Mouse (Mus musculus): ENCODE measurements at regions not wholly inside any gene's neighbourhood (a gene's known extent, or its start where the extent isn't known, plus 50 kb on each side); places are given as distances from the start of the nearest gene placed in this dataset.

DNA sequence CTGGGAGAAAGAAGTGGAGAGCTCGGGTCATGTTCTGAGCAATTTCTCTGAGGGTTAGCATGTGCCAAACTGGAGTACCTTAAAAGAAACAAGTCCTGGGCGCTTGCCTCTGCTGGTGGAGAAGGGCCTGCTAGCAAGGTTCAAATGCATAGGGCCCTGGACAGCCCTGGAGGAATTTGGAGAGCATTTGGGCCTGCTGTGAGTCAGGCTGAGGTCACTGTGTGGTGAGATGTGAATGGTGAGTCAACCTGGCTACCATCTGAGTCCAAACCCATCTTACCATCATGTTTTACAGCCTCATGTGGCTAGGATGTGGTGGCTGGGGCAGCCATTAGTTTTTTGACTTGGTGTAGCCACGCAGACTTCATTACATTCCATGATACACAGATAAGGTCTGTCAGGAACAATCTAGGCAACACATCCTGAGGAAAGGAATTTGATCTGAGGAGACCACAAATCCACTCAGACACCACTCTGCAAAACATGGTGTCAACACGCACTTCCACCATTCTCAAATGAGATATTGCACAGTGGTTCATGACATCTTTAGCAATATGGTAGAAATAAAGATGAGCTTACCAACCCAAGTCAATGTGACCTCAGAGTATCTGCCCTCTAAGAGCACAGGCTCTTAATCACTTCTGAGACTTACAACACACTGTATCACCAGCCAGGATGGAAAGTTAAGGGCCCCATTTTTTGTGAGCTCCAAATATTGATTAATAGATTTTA, 83.1 kb downstream of the Thbs2 start:
- DNase-seq (ENCODE audit: low read depth, low spot score): peak; percentile 99

DNA sequence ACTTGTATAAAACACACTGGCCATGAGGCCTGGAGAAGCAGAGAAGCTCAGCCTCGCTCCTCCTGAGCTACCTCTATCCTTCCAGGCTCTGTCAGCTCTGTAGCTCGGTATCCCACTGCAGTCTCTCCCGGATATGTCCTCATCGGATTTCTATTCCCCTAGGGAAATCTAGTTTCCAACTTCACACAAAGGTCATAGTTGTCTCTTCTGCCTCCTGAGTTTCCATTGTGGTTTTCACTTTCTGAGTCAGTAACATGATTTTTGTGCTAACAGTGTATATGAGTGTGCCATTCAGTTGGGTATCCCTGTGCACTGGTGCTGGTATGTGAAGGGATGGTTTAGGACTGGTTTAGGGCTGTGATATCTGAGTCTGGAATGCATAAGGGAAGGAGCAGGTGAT, 85.2 kb downstream of the Thbs2 start:
- DNase-seq (ENCODE audit: low read depth, low spot score): peak; percentile 90

DNA sequence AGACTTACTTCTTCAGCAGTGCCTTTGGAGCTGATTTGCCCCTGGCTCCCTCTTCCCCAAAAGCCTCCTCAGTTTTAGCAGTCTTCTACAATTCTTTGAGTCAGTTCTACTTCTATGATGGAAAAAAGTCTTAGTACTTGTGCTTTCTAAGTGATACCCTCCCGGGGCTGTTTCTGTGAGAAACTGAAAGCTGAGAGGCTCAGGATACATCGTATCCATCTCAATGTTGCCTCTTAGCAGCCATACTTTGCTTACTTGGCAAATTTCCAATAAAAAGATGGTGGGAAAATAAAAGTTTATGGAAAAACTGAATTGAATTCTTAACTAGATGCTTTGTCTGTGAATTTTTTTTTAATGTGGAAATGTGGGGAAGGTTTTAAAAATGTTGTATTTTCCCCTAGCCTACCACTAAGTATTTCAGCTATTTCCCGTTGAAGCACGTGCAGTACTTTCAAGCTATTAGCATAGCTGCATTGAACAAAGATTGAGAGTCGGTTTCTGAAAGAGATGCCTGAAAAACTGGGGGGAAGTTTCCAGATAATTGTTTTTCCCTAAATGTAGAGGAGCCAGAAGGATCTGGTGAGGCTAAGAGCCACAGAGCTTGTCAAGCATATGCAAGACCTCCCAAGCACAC, 87.6 kb downstream of the Thbs2 start:
- no peak for DNase-seq (ENCODE audit: low read depth, low spot score)

DNA sequence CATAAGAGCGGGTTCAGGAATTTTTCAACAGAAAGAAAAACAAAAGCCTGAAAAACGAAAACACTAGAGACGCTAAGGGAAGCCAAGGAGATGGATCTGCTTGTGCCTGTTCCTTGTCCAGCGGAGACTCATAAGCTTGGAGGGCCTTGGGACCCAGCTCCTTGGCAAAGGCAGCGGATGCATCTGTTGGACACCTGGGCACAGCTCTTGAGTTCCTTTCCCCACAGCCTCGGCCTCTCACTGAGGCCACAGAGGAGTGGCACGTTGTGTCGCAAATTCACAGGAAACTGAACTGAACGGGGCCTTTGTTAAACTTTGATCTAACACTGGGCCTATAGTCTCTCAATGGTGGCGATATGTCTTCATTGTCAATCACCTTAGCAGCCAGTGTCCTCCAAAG, 94.4 kb downstream of the Thbs2 start:
- DNase-seq (ENCODE audit: low read depth, low spot score): no peak

DNA sequence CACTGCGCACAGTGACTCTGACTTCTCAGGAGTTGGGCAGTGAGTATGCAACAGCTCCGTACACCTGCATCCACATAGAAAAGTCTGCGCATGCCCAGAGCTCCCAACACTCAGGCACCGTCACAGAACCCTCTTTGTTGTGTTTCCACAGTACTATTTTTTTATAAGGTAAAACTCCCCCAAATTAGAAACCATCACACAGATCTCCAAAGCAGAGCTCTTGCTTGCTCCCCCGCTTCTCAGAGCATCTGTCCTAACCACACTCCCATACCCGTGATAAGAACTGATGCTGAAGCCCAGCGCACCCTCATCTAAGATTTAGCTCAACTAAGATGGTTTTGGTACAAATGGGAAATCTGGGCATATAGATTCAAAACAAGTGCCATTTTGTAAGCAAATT, 97.6 kb downstream of the Thbs2 start:
- DNase-seq (ENCODE audit: low read depth, low spot score): no peak

DNA sequence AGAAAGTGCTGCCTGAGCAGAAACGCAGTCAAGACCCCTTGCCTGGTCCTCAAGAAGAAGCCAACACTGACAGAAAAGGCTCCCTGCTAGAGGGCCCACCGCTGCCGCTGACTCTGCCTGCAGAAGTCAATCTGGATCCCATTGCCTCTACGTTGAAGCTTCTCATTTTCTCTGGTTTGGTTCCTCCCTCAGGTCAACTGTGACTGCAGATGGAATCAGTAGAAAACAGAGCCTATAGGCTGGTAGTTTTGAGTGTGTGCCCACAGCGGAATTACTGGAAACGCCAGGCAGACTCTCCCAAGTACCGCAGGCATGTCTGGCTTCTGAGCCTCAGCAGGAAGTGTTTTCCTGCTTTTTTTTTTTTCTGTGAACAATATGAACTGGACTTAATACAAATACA, 98.5 kb downstream of the Thbs2 start:
- DNase-seq (ENCODE audit: low read depth, low spot score): no peak

DNA sequence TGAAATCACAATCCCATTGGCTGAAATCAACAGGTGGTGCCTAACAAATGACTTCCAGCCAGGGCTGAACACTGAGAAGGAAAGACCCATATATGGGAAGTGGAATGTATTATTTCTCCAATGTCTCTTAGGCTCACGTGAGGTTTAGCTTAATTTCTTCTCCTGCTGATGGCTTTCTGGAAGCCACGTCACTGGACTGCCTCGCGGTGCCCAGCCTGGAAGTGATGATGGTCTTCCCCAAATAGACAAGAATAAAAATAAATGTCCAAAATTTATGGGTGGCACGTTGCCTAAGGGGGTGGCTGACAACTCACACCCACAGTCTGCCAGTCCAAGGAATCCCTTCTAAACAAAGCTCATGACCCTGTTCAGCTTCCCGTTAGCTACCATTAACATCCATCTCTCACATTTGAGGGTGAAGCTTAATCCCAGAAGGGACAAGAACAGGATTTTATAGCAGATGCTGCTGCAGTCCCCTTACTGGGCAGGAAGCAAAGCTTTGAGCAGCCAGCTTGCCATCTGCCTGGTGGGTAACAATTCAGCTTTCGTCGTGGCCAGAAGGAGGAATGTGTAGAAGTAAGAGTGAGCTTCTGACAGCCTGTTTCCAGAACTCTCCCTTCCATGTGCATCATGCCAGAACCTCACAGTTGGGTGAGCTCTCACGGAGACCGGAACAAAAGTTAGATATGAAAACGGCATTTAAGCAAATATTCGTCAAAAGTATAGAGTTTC, 105.8 kb downstream of the Thbs2 start:
- DNase-seq (ENCODE audit: low read depth, low spot score): no peak

DNA sequence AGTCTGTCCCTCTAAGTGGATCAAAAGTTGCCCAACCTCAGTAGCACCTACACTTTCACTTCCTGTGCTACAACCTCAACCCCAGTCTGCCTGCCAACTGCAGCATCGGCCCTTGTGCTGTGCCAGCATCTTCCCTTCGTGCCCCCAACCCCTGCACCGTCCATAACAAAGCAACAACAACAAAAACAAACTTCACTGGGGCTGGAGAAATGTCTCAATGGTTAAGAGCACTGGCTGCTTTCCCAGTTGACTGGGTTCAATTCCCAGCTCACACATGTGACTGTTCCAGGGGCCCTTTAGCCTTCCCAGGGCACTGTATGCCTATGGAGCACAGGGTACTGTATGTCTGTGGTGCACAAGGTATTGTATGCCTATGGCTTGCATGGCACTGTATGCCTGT, 114.4 kb downstream of the Thbs2 start:
- no peak for DNase-seq (ENCODE audit: low read depth, low spot score)

DNA sequence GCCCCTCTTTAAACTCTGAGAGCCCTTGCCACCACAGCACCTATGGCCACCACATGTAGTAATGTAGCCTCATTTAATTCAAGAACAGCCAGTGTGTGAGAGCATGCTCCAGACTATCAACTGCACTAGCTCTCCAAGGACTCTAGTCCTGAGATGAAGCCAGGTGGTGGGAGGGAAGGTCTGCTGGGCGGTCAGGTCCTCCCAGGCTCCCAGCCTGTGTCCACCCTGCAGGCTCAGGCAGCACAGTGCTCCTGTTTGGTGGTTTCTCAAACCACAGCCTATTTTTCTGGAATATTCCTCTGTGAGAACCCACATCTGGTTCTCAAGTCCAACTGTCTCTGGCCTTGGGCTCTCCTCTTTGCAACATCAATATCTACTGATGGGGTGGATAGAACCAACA, 115.3 kb downstream of the Thbs2 start:
- no peak for DNase-seq (ENCODE audit: low read depth, low spot score)

DNA sequence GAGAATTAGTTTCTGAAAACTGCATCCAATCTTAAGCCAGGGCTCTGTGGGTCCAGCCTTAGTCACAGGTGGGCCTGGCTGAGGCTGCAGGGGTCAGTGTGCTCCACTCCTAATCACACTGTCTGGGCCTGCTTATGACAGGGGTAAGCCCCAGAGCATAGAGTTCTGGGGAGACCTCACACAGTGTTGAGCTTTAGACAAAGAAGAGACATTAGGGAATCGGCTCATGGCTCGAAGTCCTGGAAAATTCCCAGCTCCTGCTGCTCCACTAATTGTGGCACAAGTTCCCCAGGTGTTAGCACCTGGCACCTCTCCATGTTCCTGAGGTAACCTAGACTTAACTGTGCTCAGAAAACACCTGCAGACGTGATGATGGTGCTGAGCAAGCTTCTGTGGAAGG, 115.8 kb downstream of the Thbs2 start:
- no peak for DNase-seq (ENCODE audit: low read depth, low spot score)

DNA sequence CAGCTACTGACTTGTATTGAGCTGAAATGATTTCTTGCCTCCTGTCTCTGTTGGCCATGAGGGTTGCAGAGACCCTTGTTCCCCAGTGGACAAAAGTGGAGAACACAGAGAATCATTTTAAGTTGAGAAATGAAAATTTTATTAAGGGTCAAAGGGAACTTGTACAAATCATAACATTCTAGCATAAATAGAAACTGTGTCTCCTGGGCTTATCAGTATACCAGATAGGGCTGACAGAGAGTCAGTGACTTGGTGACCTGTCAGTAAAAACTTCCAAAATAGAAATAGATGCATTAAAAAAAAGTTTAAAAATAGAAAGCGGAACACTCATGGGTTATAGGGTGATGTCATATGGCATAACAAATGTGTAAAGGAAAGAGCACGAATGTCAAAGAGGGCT, 117.9 kb downstream of the Thbs2 start:
- DNase-seq (ENCODE audit: low read depth, low spot score): peak; percentile 78

DNA sequence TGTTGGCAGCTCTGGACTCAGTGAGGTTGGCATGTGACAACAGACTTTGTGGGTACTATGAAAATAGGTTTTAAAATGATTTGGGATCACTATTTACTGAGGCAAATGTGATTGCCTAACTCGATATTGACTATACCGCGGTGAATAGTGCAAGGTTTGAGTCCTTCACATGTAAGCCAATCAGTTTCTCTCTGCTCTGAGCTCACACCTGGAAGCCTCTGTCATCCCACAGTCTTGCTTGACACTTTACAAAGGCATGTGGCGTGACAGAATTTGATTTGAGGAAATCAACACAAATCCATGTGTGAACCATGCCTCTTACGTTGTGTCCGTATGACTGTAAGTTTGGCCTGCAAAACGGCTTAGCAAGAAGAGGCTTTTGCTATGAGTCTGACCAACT, 122.9 kb downstream of the Thbs2 start:
- no peak for DNase-seq (ENCODE audit: low read depth, low spot score)

DNA sequence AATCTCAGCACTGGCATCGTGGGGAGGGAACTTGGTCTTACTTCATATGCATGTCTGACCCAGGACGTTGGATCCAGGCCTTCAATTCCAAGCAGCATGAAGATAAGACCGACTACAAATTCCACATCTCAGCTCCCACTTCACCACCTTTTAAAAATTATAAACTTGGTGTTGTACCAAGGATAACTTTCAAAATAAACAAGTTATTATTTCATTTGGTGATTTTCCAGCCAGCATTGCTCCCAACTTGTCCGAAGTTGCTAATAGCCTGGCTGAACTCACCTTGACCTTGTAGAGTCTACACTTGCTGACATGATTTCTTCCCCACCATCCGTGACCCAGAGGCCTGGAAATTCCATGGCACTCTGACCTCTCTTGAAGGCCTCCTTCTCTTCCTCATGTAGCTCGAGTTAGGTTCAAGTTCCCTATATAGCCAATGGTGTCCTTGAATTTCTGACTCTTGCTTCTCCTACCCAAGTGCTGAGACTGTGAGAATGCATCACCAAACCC, 123.7 kb downstream of the Thbs2 start:
- DNase-seq (ENCODE audit: low read depth, low spot score): peak; percentile 9

DNA sequence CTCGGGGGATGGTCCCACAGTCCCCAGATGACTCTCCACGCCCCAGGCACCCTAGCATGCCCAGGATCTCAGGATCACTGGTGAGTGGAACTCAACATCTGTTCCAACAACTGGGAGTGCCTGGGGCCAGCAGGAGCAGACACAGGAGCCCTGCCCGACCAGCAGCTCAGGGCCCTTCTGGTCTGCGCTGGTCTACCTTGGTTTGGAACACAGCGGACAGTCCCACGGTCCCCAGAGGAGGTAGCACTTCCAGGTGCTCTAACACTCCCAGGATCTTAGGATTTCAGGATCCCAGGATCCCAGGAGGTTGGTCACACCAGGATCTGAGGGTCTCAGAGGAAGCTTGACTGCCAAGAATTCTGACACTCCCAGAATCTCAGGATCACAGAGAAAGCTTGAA, 131.8 kb downstream of the Thbs2 start:
- no peak for DNase-seq (ENCODE audit: low read depth, low spot score)

DNA sequence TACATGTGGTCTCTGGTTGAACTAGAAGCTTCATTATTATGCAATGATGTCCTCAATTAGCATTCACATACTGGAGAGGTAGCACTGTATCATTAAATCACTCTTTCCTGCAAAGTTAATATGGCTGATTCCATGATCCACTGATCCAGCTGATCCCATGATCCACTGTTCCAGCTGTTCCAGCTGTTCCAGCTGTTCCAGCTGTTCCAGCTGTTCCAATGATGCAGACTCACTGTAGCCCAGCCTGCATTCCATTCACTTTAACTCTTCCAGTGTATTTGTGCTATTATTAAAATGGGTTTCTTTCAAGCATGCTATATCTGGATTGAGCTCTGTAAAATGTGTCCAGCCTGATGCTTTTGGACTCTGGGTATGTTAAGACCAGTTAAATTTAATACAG, 136.8 kb downstream of the Thbs2 start:
- DNase-seq (ENCODE audit: low read depth, low spot score): no peak

DNA sequence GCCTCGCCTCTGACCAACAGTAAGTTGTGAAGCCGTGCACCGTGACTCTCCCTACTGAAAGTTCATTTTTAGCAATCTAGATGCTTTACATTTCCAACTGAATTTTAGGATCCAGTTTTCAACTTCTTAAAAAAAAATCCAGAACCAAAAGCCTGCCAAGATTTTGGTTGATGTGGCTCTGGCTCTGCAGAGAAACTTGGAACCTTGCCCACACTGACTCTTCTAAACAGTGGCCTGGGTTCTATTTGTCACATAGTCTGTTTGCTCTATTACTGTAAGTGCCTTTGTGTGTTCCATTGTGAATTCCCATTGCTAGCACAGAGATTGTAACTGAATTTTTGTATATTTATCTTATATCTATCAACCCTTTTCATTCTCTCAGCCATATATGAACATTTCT, 140.8 kb downstream of the Thbs2 start:
- no peak for DNase-seq (ENCODE audit: low read depth, low spot score)

DNA sequence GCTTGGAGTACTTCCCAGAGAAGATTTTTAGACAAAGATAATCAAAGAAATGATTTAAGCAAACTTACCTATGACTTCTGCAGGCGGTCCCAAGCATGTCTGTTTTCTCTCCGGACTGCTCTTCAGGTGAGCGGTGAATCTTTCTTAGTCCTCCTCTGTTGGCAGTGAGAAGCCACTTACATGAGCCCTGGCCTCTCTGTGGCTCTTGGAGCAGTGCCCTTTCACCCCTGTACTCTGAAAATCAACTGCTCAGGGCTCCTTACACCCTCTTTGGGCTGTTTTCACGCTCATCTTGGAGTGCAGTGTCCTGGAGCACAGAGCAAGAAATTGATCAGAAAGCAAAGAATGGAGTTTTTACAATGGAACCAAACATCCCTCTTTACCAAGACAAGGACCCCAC, 142.0 kb downstream of the Thbs2 start:
- DNase-seq (ENCODE audit: low read depth, low spot score): no peak

DNA sequence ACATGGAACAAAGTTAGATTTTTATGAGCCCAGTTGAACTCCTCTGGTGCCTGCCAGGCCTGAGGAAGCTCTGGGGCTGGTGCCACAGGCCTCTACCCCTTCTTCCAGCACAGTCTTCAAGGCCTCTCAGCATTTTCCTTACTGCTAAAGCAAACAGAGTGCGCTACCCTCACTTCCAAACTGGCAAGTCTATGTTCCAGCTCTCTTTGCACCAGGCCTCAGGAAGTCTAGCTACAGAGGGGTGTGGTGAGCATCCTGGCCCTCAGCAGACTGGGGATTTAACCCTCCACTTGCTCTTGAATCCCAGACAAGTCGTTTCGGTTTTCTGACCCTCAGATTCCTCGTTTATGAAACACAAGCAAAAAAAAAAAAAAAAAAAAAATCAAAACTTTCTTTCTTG, 142.4 kb downstream of the Thbs2 start:
- DNase-seq (ENCODE audit: low read depth, low spot score): no peak

DNA sequence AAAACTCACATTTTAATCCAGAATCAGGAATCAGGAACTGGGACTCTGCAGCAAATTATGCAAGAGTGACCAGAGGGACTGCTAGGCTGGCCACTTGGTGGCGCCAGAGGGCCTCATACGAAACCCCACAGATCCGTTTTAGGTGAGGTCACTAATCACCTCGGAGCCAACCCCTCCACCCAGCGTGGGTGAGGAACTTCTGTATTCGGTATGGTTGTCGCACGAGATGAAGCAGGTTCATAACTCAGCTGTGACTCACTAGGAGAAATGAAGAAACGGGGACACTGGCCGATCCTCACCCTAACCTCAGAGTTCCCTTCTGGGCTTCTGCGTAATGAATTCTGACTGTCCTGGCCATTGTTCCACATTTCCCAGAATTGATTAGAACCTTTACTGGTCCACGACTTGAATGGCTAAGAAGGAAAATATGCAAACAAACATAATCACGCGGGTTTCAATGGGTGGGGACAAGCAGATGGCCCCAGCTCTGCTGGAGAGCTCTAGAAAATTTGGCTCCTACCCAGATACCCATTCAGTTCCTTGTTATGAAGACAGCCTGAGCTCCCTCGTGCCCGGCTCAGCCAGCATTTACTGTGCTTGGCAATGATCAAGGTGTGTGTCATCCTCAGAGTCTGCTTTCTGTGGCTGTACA, 148.1 kb downstream of the Thbs2 start:
- DNase-seq (ENCODE audit: low read depth, low spot score): peak; percentile 99

DNA sequence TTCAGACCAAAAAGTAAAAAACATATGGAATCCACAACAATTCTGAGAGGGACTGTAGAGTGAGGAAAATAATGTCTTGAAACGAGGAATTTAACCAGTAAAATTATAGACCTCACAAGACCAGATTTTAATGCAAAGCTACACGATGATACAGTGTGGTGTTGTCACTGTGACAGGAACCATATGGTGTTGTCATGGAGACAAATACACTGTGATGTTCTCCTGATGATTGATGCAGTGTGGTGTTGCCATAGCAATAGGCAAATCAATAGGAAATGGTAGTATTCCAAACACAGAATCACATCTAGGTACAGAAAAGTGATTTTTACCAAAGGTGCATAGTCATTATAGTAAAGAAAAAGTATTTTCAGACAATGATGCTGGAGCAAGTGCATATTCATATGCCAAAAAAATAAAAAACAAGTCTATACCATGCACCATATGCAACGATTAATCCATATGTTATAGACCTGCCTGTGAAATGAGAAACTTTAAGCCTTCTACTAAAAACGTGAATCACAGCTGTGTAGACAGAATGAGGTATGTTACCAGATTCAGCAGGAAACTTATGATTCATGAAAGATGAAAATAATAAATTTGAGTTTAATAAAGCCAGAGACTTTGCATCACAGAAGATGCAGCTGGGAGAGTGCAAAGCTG, 149.6 kb downstream of the Thbs2 start:
- DNase-seq (ENCODE audit: low read depth, low spot score): no peak

DNA sequence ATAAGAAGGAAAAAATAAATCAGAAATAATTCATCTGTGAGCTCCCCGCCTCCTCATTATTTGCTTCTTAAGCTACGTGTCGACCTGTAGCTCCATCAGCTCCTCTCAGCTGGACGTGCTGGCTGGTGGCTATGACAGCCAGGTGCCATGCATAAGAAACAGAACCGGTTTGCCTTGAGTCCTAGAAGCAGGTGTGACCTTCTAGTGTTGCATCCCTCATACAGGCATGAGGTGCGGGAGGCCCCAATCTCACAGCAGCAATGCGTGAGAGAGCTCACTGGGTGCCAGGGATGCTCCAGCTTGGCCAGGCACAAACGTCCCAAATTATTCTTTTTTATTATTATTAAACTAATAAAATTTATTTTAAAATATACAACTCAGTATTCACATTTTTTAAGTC, 153.0 kb downstream of the Thbs2 start:
- no peak for DNase-seq (ENCODE audit: low read depth, low spot score)
